Mouse (Mus musculus): ENCODE measurements around the gene Lrig3.

The Lrig3 gene

DNA sequence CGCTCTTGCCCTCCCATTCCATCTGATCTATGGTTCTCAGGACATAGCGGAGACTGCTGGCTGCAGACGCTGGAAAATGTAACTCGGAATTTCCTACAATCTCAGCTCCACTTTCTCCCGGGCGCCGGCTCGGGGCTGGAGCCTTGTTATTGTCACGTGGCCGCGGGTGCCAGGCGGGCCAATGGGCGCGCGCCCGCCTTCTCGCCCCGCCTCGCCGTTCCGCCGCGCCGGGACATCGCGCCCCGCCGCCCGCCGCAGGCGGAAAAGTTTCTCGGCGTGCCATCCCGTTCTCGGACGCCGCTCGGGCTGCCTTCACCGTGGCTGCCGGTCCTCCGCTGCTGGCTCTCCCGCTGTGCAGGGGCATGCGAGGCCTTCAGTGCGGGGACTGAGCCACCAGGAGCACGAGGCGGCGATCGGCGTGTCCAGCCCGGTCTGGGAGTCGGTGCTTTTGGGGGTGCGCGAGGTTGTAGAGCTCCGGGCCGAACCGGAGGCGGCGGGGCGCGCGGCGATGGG lies at the start of gene Lrig3:
TSS of gene Lrig3 (plus strand) at position 201 of the 513 bp plus-strand sequence.
- peak; percentile 86 for DNase-seq (ENCODE audit: low read depth, low spot score)

DNA sequence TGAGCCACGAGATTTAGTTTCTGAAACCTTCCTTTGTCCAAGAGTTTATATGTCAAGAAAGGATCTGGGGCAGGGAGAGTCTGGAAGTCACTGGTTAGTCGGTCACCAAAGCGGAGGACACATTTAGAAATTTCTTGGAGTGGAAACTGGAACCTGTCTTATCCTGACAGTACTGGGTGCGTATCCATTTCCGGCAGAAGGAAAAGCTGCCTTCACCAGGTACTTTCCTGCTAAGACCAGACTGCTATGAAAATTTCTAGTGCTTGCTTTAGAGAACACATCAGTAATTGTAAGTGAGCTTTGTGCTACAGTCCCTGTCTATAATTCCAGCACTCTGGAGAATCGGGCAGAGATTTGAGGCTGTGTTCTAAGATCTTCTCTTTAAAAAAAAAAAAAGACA lies 49.2 kb upstream of the Lrig3 start:
- peak; percentile 55 for DNase-seq (ENCODE audit: low read depth, low spot score)

DNA sequence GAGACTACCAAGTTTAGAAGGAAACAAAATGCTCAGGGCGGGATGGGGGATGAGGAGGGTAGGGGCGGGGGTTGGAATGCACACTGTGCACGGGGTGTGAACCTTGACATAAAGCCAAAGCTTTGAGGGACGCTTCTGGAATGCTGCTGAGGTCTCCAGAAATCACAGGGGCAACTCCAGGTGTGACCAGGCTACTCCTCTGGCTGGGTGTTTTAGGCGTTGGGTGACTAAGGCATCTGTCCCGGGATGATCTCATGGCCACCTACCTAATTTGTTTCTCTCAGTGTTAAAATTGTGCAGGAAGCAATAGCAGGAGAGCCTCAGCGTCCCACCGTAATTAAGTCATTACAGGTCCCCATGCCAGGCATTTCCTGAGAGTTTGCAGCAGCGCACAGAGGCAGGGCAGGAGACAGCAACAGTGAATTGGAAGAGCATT lies 48.5 kb upstream of the Lrig3 start:
- peak; percentile 78 for DNase-seq (ENCODE audit: low read depth, low spot score)

DNA sequence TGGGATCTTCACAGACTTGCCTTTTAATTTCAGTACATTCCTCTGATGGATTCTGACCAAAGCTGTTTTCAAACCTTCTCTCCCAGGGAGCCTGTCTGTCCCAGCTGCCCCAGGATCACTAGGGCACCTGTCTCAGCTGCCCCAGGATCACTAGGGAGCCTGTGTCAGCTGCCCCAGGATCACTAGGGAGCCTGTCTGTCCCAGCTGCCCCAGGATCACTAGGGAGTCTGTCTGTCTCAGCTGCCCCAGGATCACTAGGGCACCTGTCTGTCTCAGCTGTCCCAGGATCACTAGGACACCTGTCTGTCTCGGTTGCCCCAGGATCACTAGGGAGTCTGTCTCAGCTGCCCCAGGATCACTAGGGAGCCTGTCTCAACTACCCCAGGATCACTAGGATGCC lies 47.0 kb upstream of the Lrig3 start:
- DNase-seq (ENCODE audit: low read depth, low spot score), result no peak

DNA sequence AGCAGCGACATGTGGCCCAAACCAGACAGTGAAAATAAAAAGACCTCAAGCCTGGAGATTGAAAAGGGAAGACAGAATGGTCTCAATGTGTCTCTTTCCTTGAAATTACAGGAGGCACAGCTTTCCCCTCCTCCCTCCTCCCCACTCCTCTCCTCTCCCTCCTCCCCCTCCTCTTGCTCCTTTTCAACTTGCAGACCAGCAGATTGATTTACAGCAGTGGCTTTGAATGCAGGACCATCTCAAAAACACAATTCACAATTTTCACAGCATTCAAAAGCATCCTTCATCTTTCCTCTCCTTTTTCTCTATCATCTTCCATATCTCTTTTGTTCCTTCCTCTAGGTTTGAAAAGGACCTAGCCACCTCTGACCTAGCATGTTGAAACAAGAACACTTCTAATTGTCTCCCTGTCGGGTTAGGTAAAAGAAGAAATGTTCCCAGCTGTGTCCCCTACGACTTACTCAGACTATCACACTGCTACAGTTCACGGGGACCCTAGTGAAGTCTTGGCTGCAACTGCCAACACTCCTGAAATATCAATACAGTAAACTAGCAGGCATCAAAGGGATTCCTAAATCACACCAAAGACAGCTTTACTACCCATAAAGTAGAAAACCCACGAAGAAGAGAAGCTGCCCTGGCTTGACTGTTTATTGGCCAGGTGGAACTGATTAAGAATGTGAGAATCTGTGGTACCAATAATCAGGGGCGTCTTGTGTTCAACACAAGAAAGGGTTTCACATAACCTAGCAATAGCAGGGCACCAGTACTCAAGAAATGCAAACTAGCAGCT lies 44.1 kb upstream of the Lrig3 start:
- DNase-seq (ENCODE audit: low read depth, low spot score), result no peak

DNA sequence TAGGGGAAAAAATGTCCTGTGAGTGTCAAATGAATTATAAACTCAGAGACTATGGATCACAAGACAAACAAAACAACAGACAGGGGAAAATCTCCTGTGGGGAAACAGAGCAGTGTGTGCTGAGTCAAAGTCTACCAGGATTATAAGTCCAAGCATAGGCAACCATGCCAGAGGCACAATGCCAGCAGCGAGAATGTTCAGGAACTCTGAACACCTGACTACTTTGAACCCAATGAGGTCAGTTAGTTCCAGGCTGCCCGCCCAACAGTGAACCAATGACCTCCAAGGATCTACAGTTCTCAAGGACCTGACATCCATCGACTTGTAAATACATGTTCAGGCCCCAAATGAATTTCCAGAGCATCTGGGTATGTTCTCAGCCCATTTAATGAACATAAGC lies 36.0 kb upstream of the Lrig3 start:
- DNase-seq (ENCODE audit: low read depth, low spot score), result no peak

DNA sequence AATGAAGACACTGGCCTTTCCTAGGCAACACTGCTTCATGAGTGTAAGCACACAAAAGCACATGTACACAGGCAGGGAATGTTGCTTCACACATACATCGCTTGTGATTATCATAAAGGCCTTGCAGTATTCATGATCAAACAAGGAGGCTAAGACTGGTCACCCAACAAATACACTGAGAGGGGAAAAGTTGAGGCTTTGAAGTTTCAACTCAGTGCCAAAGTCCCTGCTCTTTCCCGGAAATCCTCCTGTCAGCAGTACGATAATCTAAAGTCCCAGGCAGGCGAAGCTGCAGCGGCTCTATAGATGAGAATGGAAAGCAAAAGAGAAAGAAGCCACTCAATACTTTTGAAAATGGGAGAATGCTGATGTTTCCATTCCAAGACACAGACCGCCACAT lies 32.6 kb upstream of the Lrig3 start:
- DNase-seq (ENCODE audit: low read depth, low spot score), result no peak

DNA sequence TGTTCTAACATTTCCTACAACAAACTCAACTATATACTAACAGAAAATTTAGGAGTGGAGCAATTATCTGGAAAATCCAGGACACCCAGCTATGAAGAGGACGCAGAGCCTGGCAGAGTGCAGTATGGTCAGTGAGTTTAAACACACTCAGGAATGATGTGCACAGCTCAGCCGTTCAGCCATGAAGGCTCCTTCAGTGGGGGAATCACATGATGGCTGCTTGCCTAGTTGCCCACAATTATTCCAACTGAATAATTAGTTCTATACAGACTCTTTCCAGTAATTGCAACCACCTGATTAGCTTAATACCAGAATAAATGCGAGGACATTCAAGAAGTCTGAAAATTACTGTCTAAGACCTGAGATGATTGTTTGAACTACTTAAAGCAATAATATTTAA lies 31.9 kb upstream of the Lrig3 start:
- DNase-seq (ENCODE audit: low read depth, low spot score), result no peak

DNA sequence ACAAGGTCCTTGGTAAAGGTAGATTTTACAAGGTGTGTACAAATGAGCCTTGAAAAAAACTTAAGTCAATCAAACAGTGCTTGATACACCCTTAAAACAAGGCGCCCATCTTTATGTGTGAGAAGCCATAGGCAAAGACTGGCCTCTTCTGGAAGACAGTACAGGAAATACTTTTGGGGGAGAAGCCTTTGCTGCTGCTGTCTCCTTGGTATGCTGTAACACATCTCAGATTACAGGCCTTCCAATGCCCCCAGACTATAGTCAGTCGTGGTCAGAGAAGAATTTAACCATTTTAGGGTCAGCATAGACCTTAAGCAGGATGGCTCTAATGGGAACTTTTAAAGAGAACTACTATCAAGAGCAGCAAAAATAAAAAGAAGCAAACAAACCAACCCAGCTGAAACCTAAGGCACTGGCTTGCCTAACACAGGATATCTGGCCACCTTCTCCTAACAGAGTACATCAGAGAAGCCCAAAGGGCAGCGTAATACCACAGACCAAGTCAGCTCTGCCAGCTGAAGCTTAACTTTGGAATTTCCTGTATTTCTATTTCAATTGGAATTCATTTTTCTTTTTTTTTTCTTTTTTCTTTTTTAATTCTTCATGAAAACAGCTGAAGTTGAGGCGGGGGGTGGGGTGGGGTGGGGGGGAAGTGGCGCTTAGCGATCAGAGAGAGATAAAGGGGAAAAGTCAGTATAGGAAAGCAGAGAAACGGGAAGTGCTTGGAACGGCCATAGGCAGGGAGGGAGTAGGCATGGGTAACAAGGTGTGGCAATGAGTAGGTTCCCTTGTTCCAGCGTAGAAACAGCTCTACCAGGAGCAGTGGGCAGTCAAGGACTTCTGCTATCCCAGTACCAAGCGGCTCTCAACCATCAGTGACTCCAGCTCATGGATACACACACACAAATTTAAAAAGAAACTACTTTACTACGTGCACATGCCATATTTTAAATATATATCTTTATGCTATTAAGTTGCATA lies 28.2 kb upstream of the Lrig3 start:
- no peak for DNase-seq (ENCODE audit: low read depth, low spot score)

DNA sequence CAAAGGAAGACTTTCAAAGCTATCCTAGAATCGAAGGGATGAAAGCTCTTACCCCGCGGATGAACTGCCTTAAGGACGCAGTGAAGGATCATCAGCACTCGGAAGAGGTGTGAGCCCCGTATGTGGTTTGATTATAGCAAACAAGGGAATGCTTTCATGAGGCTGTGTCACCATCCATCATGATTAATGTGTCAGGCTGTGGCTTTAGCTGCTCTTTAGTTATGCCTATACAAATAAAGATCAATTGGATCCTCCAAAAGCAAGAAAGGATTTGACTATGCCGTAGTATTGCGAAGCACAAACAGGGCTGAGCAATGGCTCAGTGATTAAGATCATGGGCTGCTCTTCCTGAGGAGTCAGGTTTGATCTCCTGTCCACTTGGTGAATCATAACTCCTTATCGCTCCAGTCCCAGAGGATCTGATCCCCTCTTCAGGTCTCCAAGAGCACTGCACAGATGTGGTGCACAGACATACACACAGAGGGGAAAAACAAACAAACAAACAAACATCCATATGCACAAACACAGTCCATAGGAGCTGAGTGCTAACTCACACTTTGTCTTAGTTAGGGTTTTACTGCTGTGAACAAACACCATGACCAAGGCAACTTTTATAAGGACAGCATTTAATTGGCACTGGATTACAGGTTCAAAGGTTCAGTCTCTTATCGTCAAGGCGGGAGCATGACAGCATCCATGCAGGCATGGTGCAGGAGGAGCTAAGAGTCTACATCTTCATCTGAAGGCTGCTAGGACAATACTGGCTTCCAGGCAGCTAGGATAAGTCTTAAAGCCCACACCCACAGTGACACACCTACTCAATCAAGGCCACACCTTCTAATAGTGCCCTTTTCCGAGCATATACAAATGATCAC lies 27.2 kb upstream of the Lrig3 start:
- no peak for DNase-seq (ENCODE audit: low read depth, low spot score)

DNA sequence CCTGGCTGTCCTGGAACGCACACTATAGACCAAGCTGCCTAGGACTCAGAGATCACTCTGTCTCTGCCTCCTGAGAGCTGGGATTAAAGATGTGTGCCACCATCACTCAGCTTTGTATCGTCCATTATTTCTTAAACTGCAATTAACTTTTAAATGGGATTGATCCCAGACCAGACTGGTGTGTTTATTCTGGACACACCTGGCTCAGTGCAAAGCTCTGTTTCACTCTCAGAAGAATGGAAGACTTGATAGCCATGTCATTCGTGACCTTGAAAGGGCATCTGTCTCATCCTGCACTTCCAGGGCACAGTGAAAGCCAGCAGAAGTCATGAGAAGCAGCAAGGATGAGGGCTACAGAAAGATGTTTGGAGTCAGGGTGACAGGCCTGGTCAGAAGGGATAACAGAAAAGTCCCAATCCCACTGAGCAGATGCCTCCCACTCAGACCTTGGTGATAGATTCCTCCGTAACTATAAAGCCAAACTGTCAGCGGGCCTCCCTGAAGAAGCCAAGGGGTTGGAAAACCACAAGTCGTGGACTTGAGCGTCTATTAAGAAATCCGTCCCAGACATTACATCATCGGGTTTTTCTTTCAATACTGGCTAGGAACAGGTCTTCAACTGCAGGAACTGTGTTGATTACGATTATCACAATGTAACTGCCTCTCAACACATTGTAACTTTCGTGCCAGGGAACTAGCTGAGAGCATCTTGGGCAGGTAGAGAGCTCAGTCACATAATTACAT lies 25.5 kb upstream of the Lrig3 start:
- peak; percentile 84 for DNase-seq (ENCODE audit: low read depth, low spot score)

DNA sequence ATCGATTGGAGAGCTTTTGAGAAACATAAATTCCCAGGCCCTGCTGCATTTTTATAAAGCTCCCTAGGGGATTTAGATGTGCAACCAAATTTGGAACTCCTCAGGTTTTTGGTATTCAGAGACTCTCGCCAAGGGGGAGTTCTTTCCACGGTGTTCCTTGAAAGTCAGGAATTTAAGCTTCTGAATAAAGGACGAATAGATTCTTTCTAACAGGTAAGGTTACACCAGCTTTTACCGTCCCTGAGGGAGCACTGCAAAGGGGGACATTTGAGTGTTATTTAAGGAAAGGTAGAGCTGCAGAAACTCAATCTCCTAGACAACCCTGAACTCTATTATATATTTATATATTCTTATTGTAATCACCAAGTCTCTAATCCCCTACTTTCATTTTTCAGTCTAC lies 22.9 kb upstream of the Lrig3 start:
- DNase-seq (ENCODE audit: low read depth, low spot score), result no peak

DNA sequence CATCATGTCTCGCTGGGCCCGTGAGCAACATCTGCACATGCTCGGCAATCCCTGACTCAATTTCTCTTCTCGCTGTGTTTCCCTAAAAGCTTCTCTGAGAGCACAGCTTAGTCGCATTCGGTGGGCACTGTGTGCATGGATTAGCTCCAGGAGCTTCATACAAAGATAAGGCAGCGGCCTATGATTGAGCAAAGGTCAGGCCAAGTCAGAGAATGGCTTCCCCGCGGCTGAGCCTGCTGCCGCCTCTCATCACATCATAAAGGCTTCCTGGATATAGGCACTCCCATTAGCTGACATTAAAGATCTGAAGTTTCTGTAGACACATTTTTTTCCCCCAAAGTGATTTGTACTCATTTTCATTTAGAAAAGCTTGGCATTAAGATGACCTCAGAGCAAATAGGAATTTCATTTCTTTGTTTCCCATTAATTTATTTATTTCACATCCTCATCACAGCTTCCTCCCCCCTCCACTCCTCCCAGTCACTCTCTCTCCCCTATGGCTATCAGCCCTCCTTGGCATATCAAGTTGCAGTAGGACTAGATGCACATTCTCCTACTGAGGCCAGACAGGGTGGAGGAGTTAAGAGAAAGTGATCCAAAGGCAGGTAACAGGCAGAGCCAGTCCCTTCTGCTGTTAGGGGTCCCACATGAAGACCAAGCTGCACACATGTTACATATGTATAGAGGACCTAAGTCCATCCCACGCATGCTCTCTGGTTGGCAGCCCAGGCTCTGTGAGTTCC lies 21.0 kb upstream of the Lrig3 start:
- DNase-seq (ENCODE audit: low read depth, low spot score), result no peak

DNA sequence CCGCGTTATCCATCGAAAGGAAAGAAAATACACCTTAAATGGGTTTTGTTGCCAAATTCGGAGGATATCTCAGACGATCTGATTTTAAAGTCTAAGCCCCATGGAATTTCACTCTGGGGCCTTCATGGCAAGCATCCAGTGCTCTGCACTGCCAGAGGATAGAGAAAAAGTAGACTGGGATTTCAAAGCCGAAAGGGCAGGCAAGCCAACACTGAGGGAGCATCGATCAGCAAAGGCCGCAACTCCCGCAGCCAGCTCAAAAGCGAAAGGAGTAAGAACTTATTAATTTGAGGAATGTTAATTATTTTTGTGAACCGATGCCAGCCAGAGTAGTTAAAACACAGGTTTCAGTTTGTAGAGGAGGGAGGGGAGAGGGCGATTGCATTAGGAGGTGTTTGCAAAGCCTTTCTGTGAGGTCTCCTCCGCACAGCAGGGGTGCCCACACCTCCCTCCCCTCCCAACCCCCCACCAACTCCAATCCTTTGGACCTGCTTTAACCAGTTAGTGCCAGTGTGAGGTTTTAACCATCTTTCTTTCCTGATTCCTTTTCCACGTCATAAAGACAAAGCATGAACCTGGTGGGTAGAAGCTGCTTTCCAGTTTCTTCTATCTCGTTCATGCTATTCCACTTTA lies 17.0 kb upstream of the Lrig3 start:
- DNase-seq (ENCODE audit: low read depth, low spot score), result peak; percentile 77

DNA sequence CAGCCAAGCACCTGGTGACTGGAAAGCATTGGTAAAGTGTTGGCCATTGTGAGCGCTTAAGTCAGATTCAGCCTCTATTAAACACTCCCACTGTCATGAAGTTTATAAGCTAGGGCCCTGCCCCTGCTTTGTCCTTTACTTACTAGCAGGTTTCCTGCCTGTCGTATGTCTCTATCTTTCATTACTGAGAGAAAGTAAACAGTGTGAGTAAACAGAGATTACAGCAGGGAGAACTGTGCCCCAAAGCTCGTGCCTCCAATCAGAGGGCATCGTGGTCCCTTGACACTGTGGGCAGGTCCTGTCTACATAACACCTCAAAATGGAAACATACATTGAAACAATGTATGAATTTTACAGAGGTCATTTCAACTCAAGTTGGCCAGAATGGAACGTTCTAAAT lies 14.3 kb upstream of the Lrig3 start:
- no peak for DNase-seq (ENCODE audit: low read depth, low spot score)

DNA sequence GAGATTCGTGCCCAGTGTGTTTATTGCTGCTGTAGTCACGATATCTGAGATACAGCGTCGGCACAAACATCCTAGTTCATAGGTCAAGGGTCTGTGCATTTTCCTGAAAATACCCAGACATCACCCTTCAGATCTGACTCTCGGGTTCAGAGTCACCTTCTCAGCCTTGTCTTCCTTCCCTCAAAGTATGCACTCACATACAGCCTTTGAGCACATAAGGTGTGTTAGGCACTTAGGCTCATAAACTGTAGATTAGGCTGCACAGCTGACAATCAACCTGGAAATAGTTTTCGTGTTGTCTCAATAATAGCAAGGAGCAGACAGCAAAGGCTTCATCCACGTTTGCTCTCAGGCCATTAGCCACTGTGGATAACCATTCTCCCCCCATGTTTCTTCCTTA lies 11.6 kb upstream of the Lrig3 start:
- DNase-seq (ENCODE audit: low read depth, low spot score), result no peak

DNA sequence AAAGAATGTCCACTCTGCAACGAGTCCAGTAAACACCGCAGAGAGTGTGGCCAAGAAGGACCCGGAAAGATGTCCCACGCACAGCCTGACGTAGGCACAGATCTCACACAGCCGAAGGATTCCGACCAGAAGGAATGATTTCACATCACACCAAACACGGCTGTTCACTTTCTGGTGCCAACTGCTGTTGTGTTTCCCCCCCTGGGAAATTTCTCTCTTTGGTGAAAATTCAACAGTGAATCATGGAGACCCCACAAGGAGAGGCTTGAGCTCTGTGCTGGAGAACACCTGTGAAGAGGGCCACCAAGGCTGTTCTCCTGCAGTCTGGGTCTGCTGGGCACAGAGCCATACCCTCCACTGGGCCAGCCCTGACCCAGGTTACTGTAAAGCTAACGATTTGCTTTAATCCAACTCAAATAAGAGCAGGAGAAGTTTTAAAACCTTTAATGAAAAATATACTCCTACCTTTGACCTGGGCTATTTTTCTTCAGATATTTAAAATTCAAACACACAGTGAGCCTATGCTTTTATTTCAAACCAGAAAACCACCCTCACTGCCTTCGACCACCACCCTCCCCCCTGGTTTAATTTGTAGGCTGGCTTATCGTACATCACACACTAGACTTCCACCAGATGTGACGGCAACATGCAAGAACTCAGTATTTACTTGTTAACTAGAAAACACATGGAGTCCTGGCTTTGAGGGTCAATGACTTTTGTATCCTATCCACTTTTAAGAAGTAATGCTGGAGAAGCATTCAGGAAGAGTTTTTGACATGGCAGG lies 11.0 kb upstream of the Lrig3 start:
- no peak for DNase-seq (ENCODE audit: low read depth, low spot score)

DNA sequence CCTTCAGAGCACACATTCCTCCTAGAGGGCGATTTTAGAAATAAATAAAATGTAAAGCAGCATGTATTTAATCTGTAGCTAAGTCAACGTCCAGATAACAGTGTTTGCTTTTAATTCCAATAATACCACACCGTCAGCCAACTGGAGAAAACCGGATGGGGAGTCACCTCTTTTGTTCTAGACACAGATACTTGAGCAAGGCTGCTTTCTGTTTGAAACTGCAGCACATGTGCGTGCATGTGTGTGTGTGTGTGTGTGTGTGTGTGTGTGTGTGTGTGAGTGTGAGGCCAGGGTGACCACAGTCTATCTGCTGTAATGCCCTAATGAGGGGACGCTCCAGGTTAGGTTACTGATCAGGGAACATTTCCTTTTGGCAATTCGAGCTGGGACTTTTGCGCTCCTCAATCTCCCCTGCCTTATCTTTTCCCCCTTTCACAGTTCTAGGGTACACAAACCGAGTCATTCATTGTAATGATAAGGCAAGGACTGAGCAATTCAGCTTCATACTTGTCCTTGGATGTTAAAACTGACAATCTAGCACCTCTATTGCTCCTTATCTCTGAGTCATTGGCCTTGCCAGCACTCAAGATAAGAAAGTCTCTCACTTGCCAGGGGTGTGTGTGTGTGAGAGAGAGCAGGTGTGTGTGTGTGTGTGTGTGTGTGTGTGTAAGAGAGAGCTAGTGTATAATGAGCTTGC lies 4.4 kb upstream of the Lrig3 start:
- DNase-seq (ENCODE audit: low read depth, low spot score), result no peak
